ENCODE assay signal across 15 mouse cellular contexts in the genomic region with DNA sequence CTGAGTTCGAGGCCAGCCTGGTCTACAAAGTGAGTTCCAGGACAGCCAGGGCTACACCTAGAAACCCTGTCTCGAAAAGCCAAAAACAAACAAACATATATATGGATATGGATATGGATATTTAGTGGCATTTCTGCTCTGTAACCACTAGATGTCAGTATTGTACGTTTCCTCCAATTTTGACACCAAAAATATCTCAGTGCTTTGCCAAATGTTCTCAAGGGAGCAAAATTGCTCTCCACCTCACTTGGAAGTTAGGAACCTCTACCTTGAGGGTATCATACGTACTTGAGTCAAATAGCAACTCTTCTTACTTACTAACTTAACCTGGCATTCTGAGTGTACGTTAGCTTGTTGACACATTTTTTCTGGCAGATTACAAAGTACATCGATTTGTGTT. TPM values are rescaled to one million over a fixed set of nuclear protein-coding genes. Genes with fewer than 3 reads are reported as not detected.
DNase-seq lines count a peak whose midpoint lies in the region; ATAC-seq and TF ChIP-seq lines count a peak whose summit lies in the region.
"Had no signal": no experiment of that assay in that cellular context is flagged by ENCODE, and none has a peak within 500 bp of the region (broad histone marks: within the 10 kb centered on the region; RNA-seq: fewer than 3 reads in every experiment).

No protein-coding gene starts in this region.

- DNase-seq in kidney, postnatal 0 days (ENCODE audit: low spot score): peak; percentile 51
- no peak for DNase-seq in kidney, adult 9 months
- DNase-seq in Muller cell, postnatal 12 days (ENCODE audit: inconsistent ontology term): peak; percentile 33
- peak; percentile 23 for DNase-seq in forelimb bud, embryonic 11.5 days (ENCODE audit: low read depth, low spot score)
- no peak for DNase-seq in gastrocnemius, postnatal 4 days (ENCODE audit: low spot score in 2 of 2)
- DNase-seq in thymus, postnatal 25 days: no peak
- DNase-seq in ovary, postnatal 10 days (ENCODE audit: low spot score): no peak
- DNase-seq: adrenal gland, adult 2 months; gastrocnemius, postnatal 10 days; layer of hippocampus, adult 9-11 months had no signal

- H3K36me3 ChIP-seq in kidney, postnatal 0 days (ENCODE audit: insufficient read depth, low read length): no peaks in the 10 kb centered on the region
- no peaks in the 10 kb centered on the region for H3K36me3 ChIP-seq in E14TG2a.4 (ENCODE audit: insufficient read depth, low read length)
- H3K36me3 ChIP-seq: embryonic facial prominence, embryonic 12.5 days; hindbrain, embryonic 15.5 days; lung, embryonic 15.5 days; neural tube, embryonic 12.5 days had no signal

- 51% methylated on average over 6 of the region's 6 CpGs for WGBS in kidney, postnatal 0 days

- no peak overlapping the region for H3K9ac ChIP-seq in kidney, postnatal 0 days (ENCODE audit: low read depth, low read length)
- H3K9ac ChIP-seq: embryonic facial prominence, embryonic 12.5 days; hindbrain, embryonic 15.5 days; lung, embryonic 15.5 days; neural tube, embryonic 12.5 days had no signal

- H3K9me3 ChIP-seq in kidney, postnatal 0 days (replicated peaks; ENCODE audit: low read length): no peaks in the 10 kb centered on the region
- H3K9me3 ChIP-seq in E14TG2a.4 (ENCODE audit: low read length): no peaks in the 10 kb centered on the region
- H3K9me3 ChIP-seq: embryonic facial prominence, embryonic 12.5 days; hindbrain, embryonic 15.5 days; lung, embryonic 15.5 days; neural tube, embryonic 12.5 days had no signal

- no peak for ATAC-seq in kidney, postnatal 0 days (replicated peaks; ENCODE audit: low FRiP score, low read depth)

- peak; percentile 65 for TF ChIP-seq CTCF in kidney, postnatal 0 days (IDR thresholded peaks at IDR 0.05; ENCODE audit: low read depth)
- peak; percentile 43 for TF ChIP-seq CTCF in E14TG2a.4 (conservative IDR thresholded peaks at IDR 0.05; ENCODE audit: low read length)

- H3K4me1 ChIP-seq in kidney, postnatal 0 days (replicated peaks; ENCODE audit: insufficient read depth, low read length): no peaks in the 10 kb centered on the region
- no peaks in the 10 kb centered on the region for H3K4me1 ChIP-seq in E14TG2a.4 (replicated peaks; ENCODE audit: low read depth, low read length)
- H3K4me1 ChIP-seq: embryonic facial prominence, embryonic 12.5 days; hindbrain, embryonic 15.5 days; lung, embryonic 15.5 days; neural tube, embryonic 12.5 days had no signal

- H3K4me3 ChIP-seq in kidney, postnatal 0 days (replicated peaks; ENCODE audit: low read depth, low read length): no peak overlapping the region
- H3K4me3 ChIP-seq in E14TG2a.4 (replicated peaks; ENCODE audit: low read length): no peak overlapping the region
- H3K4me3 ChIP-seq: embryonic facial prominence, embryonic 12.5 days; hindbrain, embryonic 15.5 days; lung, embryonic 15.5 days; neural tube, embryonic 12.5 days had no signal

- no peak overlapping the region for H3K4me2 ChIP-seq in kidney, postnatal 0 days (ENCODE audit: low read length)
- H3K4me2 ChIP-seq: embryonic facial prominence, embryonic 12.5 days; hindbrain, embryonic 15.5 days; lung, embryonic 15.5 days; neural tube, embryonic 12.5 days had no signal

- no peaks in the 10 kb centered on the region for H3K27me3 ChIP-seq in kidney, postnatal 0 days (ENCODE audit: insufficient read depth, low read length)
- no peaks in the 10 kb centered on the region for H3K27me3 ChIP-seq in E14TG2a.4 (ENCODE audit: insufficient read depth, low read length)
- H3K27me3 ChIP-seq: embryonic facial prominence, embryonic 12.5 days; hindbrain, embryonic 15.5 days; lung, embryonic 15.5 days; neural tube, embryonic 12.5 days had no signal

- no peak overlapping the region for H3K27ac ChIP-seq in kidney, postnatal 0 days
- H3K27ac ChIP-seq: embryonic facial prominence, embryonic 12.5 days; hindbrain, embryonic 15.5 days; lung, embryonic 15.5 days; neural tube, embryonic 12.5 days had no signal

RNA-seq across cellular contexts. Expression of a gene that starts 15.2 kb away (rescaled TPM):
- polyA plus RNA-seq in kidney, postnatal 0 days (2015; fragmentation: Nextera tagmentation; extraction: Ambion mirVana): not detected in 2 replicates
- total RNA-seq in gastrocnemius, postnatal 4 days (2021): not detected
- total RNA-seq: gastrocnemius, postnatal 10 days had no signal
- polyA plus RNA-seq: adrenal gland, adult 2 months; embryonic facial prominence, embryonic 12.5 days; hindbrain, embryonic 15.5 days; lung, embryonic 15.5 days; neural tube, embryonic 12.5 days had no signal

Comparison
In these comparisons a context has a peak if more than half of its experiments do, and no peak if none do; other contexts are left out.
1. DNase-seq: peak in kidney, postnatal 0 days (single experiment), Muller cell, postnatal 12 days (single experiment) and forelimb bud, embryonic 11.5 days (single experiment); none in kidney, adult 9 months (single experiment), gastrocnemius, postnatal 4 days (0 of 2), thymus, postnatal 25 days (single experiment) and ovary, postnatal 10 days (single experiment).